Comparison of ENCODE assay signal across 11 mouse cellular contexts in the genomic region with DNA sequence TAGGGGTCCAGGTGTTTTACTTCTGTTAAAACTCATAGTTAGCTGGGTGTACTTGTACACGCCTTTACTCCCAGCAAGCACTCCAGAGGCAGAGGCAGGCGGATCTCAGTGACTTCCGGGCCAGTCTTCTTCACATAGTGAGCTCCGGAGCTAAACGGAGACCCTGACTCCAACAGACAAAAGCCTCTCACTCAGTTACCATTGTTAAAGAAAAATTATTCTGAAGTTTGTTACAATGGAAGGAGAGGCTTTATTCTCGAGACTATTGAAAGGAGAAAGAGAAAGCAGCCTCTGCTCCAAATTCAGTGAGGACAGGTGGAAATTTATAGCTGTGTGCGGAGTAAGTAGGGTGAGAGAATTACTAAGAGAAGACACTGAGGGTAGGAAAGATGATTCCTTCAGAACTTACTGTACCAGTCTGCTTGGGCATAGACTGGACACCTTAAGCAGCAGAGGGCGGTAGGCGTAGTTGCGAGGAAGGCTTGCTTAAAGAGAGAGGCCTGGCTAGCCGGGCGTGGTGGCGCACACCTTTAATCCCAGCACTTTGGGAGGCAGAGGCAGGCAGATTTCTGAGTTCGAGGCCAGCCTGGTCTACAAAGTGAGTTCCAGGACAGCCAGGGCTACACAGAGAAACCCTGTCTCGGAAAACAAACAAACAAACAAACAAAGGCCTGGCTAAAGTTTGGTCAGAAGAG.
"Had no signal": no experiment of that assay in that cellular context is flagged by ENCODE, and none has a peak within 500 bp of the region (broad histone marks: within the 10 kb centered on the region; RNA-seq: fewer than 3 reads in every experiment).

No protein-coding gene starts in this region.

- H3K36me3 ChIP-seq: neural tube, embryonic 15.5 days had no signal

- ATAC-seq: midbrain, embryonic 16.5 days had no signal

- H3K27me3 ChIP-seq: limb, embryonic 13.5 days; neural tube, embryonic 15.5 days had no signal

- DNase-seq: kidney, postnatal 14 days; left cerebral cortex, postnatal 4 days; lung, adult 18-20 months; lung, postnatal 36 days; right cerebral cortex, adult 18-20 months; right cerebral cortex, postnatal 25 days; thymus, postnatal 36 days had no signal

- H3K4me2 ChIP-seq: limb, embryonic 13.5 days; neural tube, embryonic 15.5 days had no signal

- H3K9ac ChIP-seq: limb, embryonic 13.5 days; liver, embryonic 14.5 days; neural tube, embryonic 15.5 days had no signal

- H3K27ac ChIP-seq: limb, embryonic 13.5 days; liver, embryonic 14.5 days; neural tube, embryonic 15.5 days had no signal

- H3K9me3 ChIP-seq: limb, embryonic 13.5 days; neural tube, embryonic 15.5 days had no signal

- H3K4me3 ChIP-seq: limb, embryonic 13.5 days; neural tube, embryonic 15.5 days had no signal
